Mouse (Mus musculus) stomach, postnatal 0 days (tissue): Measurements from ENCODE around the gene Icam5.
A peak's percentile ranks its signal among the peaks of the same experiment; 100 is the strongest.

Experiments
- CTCF ChIP-seq: IDR thresholded peaks from 2 replicates; pipeline ENCODE4 v1.5.1; 2016; ENCODE audit warnings: antibody characterized with exemption, low read depth, mild to moderate bottlenecking, moderate library complexity
- EP300 ChIP-seq: optimal IDR thresholded peaks from 2 replicates; pipeline ENCODE3; 2016; ENCODE audit warnings: antibody characterized with exemption

GRCm38 (mm10) chr9:21030781-21031250, 1.1 kb upstream of the Icam5 start:
- TF ChIP-seq CTCF (peak; percentile 78), EP300 (no peak)
